In genomic region chr11:114853174-114853838, GRCm38 (mm10) we compare ENCODE assay signal across 10 mouse cellular contexts. TPM values are rescaled to one million over a fixed set of nuclear protein-coding genes. Genes with fewer than 3 reads are reported as not detected.
A peak's percentile ranks its signal among the peaks of the same experiment; 100 is the strongest.
DNase-seq lines count a peak whose midpoint lies in the region; ATAC-seq and TF ChIP-seq lines count a peak whose summit lies in the region.
"Had no signal": no experiment of that assay in that cellular context is flagged by ENCODE, and none has a peak within 500 bp of the region (broad histone marks: within the 10 kb centered on the region; RNA-seq: fewer than 3 reads in every experiment).

No protein-coding gene starts in this region.

- no peak for ATAC-seq in hindbrain, embryonic 12.5 days (ENCODE audit: low FRiP score)
- ATAC-seq in liver, embryonic 16.5 days (ENCODE audit: low read depth): no peak

- no peaks in the 10 kb centered on the region for H3K9me3 ChIP-seq in heart, embryonic 10.5 days
- H3K9me3 ChIP-seq in hindbrain, embryonic 12.5 days (replicated peaks): no peaks in the 10 kb centered on the region
- H3K9me3 ChIP-seq in liver, embryonic 16.5 days (replicated peaks; ENCODE audit: control insufficient read depth, low read length): no peaks in the 10 kb centered on the region

- H3K4me2 ChIP-seq in hindbrain, embryonic 12.5 days (replicated peaks): peak overlapping the region; percentile 92
- H3K4me2 ChIP-seq in liver, embryonic 16.5 days (ENCODE audit: low read depth, low read length): peak overlapping the region; percentile 64

- peak overlapping the region; percentile 69 for H3K9ac ChIP-seq in hindbrain, embryonic 12.5 days
- H3K9ac ChIP-seq in liver, embryonic 16.5 days (ENCODE audit: low read depth, low read length): peak overlapping the region; percentile 28; the same call in 1 of the 2 replicates

- H3K36me3 ChIP-seq in heart, embryonic 10.5 days: peaks cover 9% of the 10 kb centered on the region; the same call in 1 of the 2 replicates
- H3K36me3 ChIP-seq in hindbrain, embryonic 12.5 days: no peaks in the 10 kb centered on the region
- H3K36me3 ChIP-seq in liver, embryonic 16.5 days (ENCODE audit: control insufficient read depth, insufficient read depth): no peaks in the 10 kb centered on the region

- intact Hi-C loops in heart, postnatal 10 days (cut with DNase I): no loop called here

- no peak for TF ChIP-seq CTCF in bone marrow macrophage, adult 2 months (IDR thresholded peaks at IDR 0.05; ENCODE audit: low read depth, low read length)

- no peak for DNase-seq in heart, embryonic 10.5 days (ENCODE audit: low spot score)
- DNase-seq in heart, postnatal 10 days: no peak
- DNase-seq in ovary, adult 18-20 months (ENCODE audit: low spot score): no peak
- no peak for DNase-seq in c-Kit-positive CD71-positive TER-119-positive erythroid progenitor cells, embryonic 14.5 days (ENCODE audit: low spot score)
- no peak for DNase-seq in right cerebral cortex, adult 2 months (ENCODE audit: low spot score in 2 of 2)
- DNase-seq: right cerebral cortex, adult 18-20 months had no signal

- H3K27ac ChIP-seq in heart, embryonic 10.5 days: peak overlapping the region; percentile 97
- H3K27ac ChIP-seq in bone marrow macrophage, adult 2 months (ENCODE audit: insufficient read depth, low read depth, low read length): no peak overlapping the region
- H3K27ac ChIP-seq in hindbrain, embryonic 12.5 days: peak overlapping the region; percentile 60; the same call in 1 of the 2 replicates
- no peak overlapping the region for H3K27ac ChIP-seq in liver, embryonic 16.5 days (ENCODE audit: low read length)

- H3K4me1 ChIP-seq in heart, embryonic 10.5 days: peaks cover 44% of the 10 kb centered on the region
- peaks cover 6% of the 10 kb centered on the region for H3K4me1 ChIP-seq in bone marrow macrophage, adult 2 months (ENCODE audit: control insufficient read depth, insufficient read depth, low read length)
- peaks cover 34% of the 10 kb centered on the region for H3K4me1 ChIP-seq in hindbrain, embryonic 12.5 days
- peaks cover 3% of the 10 kb centered on the region for H3K4me1 ChIP-seq in liver, embryonic 16.5 days (ENCODE audit: control insufficient read depth, low read depth, low read length)

- 4% methylated on average over 7 of the region's 7 CpGs for WGBS in heart, embryonic 10.5 days
- WGBS in hindbrain, embryonic 12.5 days: 12% methylated on average over 7 of the region's 7 CpGs
- WGBS in liver, embryonic 16.5 days (ENCODE audit: insufficient replicate concordance): 18% methylated on average over 7 of the region's 7 CpGs

- peak overlapping the region; percentile 85 for H3K4me3 ChIP-seq in heart, embryonic 10.5 days
- H3K4me3 ChIP-seq in bone marrow macrophage, adult 2 months (ENCODE audit: insufficient read depth, low read length): peak overlapping the region; percentile 66
- peak overlapping the region; percentile 57 for H3K4me3 ChIP-seq in hindbrain, embryonic 12.5 days
- peak overlapping the region; percentile 60 for H3K4me3 ChIP-seq in liver, embryonic 16.5 days (ENCODE audit: low read depth, low read length)

- peaks cover 4% of the 10 kb centered on the region; the same call in 1 of the 2 replicates for H3K27me3 ChIP-seq in heart, embryonic 10.5 days (ENCODE audit: insufficient read depth, poor library complexity, severe bottlenecking)
- peaks cover 64% of the 10 kb centered on the region for H3K27me3 ChIP-seq in hindbrain, embryonic 12.5 days
- H3K27me3 ChIP-seq in liver, embryonic 16.5 days (ENCODE audit: control insufficient read depth, insufficient read depth, low read depth, low read length): peaks cover 45% of the 10 kb centered on the region

- TF ChIP-seq POLR2A in bone marrow macrophage, adult 2 months (IDR thresholded peaks at IDR 0.05; ENCODE audit: borderline replicate concordance, low read depth, low read length): no peak

RNA-seq across cellular contexts. Expression of gene Gprc5c, which starts 2.4 kb away (rescaled TPM):
- polyA plus RNA-seq in heart, embryonic 10.5 days (2016; fragmentation: Nextera tagmentation; extraction: Ambion mirVana): 36.6 and 46.3 TPM in 2 replicates
- 10 to 100 TPM; 12.9 to 18.1 TPM for total RNA-seq in heart, postnatal 10 days (2021)
- polyA plus RNA-seq in bone marrow macrophage, adult 2 months (2012; ENCODE audit: insufficient read depth, insufficient read length, missing spikeins): 35.4 and 38.0 TPM in 2 replicates
- 29.7 and 30.0 TPM in 2 replicates for polyA plus RNA-seq in hindbrain, embryonic 12.5 days (2016; fragmentation: Nextera tagmentation; extraction: Ambion mirVana)
- 19.5 and 20.2 TPM in 2 replicates for polyA plus RNA-seq in liver, embryonic 16.5 days (2015; fragmentation: Nextera tagmentation; extraction: Ambion mirVana)
- total RNA-seq: CH12.LX had no signal

RNA-seq across cellular contexts. Expression of gene Cd300a, which starts 36.5 kb away (rescaled TPM):
- polyA plus RNA-seq in heart, embryonic 10.5 days (2016; fragmentation: Nextera tagmentation; extraction: Ambion mirVana): 0.46 and 0.62 TPM in 2 replicates
- total RNA-seq in heart, postnatal 10 days (2021): under 1 TPM; 0.96 to 0.99 TPM
- polyA plus RNA-seq in bone marrow macrophage, adult 2 months (2012; ENCODE audit: insufficient read depth, insufficient read length, missing spikeins): 202 and 239 TPM in 2 replicates
- 0.79 and 1.1 TPM in 2 replicates for polyA plus RNA-seq in hindbrain, embryonic 12.5 days (2016; fragmentation: Nextera tagmentation; extraction: Ambion mirVana)
- 5.9 and 6.2 TPM in 2 replicates for polyA plus RNA-seq in liver, embryonic 16.5 days (2015; fragmentation: Nextera tagmentation; extraction: Ambion mirVana)

RNA-seq across cellular contexts. Expression of gene Gpr142, which starts 54.6 kb away (rescaled TPM):
- polyA plus RNA-seq in heart, embryonic 10.5 days (2016; fragmentation: Nextera tagmentation; extraction: Ambion mirVana): not detected in 2 replicates
- total RNA-seq in heart, postnatal 10 days (2021): not detected
- polyA plus RNA-seq in bone marrow macrophage, adult 2 months (2012; ENCODE audit: insufficient read depth, insufficient read length, missing spikeins): not detected in 2 replicates
- polyA plus RNA-seq in hindbrain, embryonic 12.5 days (2016; fragmentation: Nextera tagmentation; extraction: Ambion mirVana): not detected in 2 replicates
- polyA plus RNA-seq in liver, embryonic 16.5 days (2015; fragmentation: Nextera tagmentation; extraction: Ambion mirVana): not detected in 2 replicates
- total RNA-seq: CH12.LX had no signal

RNA-seq across cellular contexts. Expression of gene Btbd17, which starts 57.6 kb away (rescaled TPM):
- 0.21 and 0.34 TPM in 2 replicates for polyA plus RNA-seq in heart, embryonic 10.5 days (2016; fragmentation: Nextera tagmentation; extraction: Ambion mirVana)
- under 1 TPM in 1 of 2 experiments, not detected in 1; 0.32 TPM for total RNA-seq in heart, postnatal 10 days (2021)
- polyA plus RNA-seq in bone marrow macrophage, adult 2 months (2012; ENCODE audit: insufficient read depth, insufficient read length, missing spikeins): not detected in 2 replicates
- polyA plus RNA-seq in hindbrain, embryonic 12.5 days (2016; fragmentation: Nextera tagmentation; extraction: Ambion mirVana): 32.2 and 37.3 TPM in 2 replicates
- not detected in 2 replicates for polyA plus RNA-seq in liver, embryonic 16.5 days (2015; fragmentation: Nextera tagmentation; extraction: Ambion mirVana)
- total RNA-seq: CH12.LX had no signal

Comparison
In these comparisons a context has a peak if more than half of its experiments do, and no peak if none do; other contexts are left out.
1. H3K27ac ChIP-seq: peak in heart, embryonic 10.5 days (single experiment) and hindbrain, embryonic 12.5 days (single experiment); none in bone marrow macrophage, adult 2 months (single experiment) and liver, embryonic 16.5 days (single experiment).
2. RNA of gene Cd300a, which starts 36.5 kb away (polyA plus RNA-seq): 202 to 239 TPM in bone marrow macrophage, adult 2 months; 5.9 to 6.2 TPM in liver, embryonic 16.5 days, 0.79 to 1.1 TPM in hindbrain, embryonic 12.5 days and 0.46 to 0.62 TPM in heart, embryonic 10.5 days; every median in the first group is over 10 times any median in the second.
3. Peak in every context shown above with its lines, with median percentiles within 50 percentile points of each other: H3K4me3 ChIP-seq.